Mouse (Mus musculus) G1E (cell line): Measurements from ENCODE around the gene Pdlim5. TPM values are rescaled to one million over a fixed set of nuclear protein-coding genes. Genes with fewer than 3 reads are reported as not detected.
A peak's percentile ranks its signal among the peaks of the same experiment; 100 is the strongest.

ENCODE experiments used
- ATAC-seq: 2 replicates; pipeline ENCODE4 v1.8.0; 2016; ENCODE audit warnings: mild to moderate bottlenecking; ENCODE audit not compliant: insufficient number of reproducible peaks, poor library complexity, low FRiP score, severe bottlenecking; ENCODE audit errors: extremely low read depth
- DNase-seq: peaks from one replicate; pipeline ENCODE4 v3.0.0; 2012; ENCODE audit warnings: low spot score
- H3K27me3 ChIP-seq: 2 replicates; pipeline ENCODE4 v1.6.1; 2012; ENCODE audit warnings: mild to moderate bottlenecking, low read length, inconsistent platforms; ENCODE audit not compliant: insufficient read depth
- H3K36me3 ChIP-seq: replicated peaks from 2 replicates; pipeline ENCODE3; 2012; ENCODE audit warnings: mild to moderate bottlenecking, inconsistent platforms
- H3K4me1 ChIP-seq: 2 replicates; pipeline ENCODE4 v1.6.1; 2012; ENCODE audit warnings: low read depth, low read length, inconsistent platforms, mixed read lengths; ENCODE audit not compliant: insufficient read depth
- H3K4me3 ChIP-seq: 2 replicates; pipeline ENCODE4 v1.5.1; 2012; ENCODE audit warnings: low read depth, mild to moderate bottlenecking, inconsistent platforms, low read length, moderate library complexity, mixed read lengths
- H3K9me3 ChIP-seq: replicated peaks from 2 replicates; pipeline ENCODE4 v1.6.1; 2012; ENCODE audit warnings: inconsistent platforms
- CTCF ChIP-seq: IDR thresholded peaks from 2 replicates; pipeline ENCODE4 v1.5.1; 2012; ENCODE audit warnings: low read depth, low read length, inconsistent platforms, mixed read lengths
- GATA1 ChIP-seq: IDR thresholded peaks from 2 replicates; pipeline ENCODE4 v1.6.1; 2012; ENCODE audit warnings: borderline replicate concordance, low read length, inconsistent platforms, mixed read lengths
- GATA2 ChIP-seq: IDR thresholded peaks from 2 replicates; pipeline ENCODE4 v1.6.1; 2012; ENCODE audit warnings: low read depth, low read length, inconsistent platforms, borderline replicate concordance
- POLR2AphosphoS5 ChIP-seq: IDR thresholded peaks from 2 replicates; pipeline ENCODE4 v1.6.1; 2012; ENCODE audit warnings: low read depth, low read length, inconsistent platforms; ENCODE audit not compliant: insufficient replicate concordance
- TAL1 ChIP-seq: conservative IDR thresholded peaks from 2 replicates; pipeline ENCODE4 v1.6.1; 2012; ENCODE audit warnings: low read depth, low read length, inconsistent platforms, mixed read lengths
- polyA plus RNA-seq: library from polyadenylated mRNA; stranded (reverse); fragments of >175 nt; gene quantifications from 2 replicates; pipeline ENCODE4 v1.2.3, GENCODE M21; 2012
- total RNA-seq, 2 experiments: library from RNA; stranded (forward) in 1 of 2; stranded (reverse) in 1 of 2; fragments of 200-1000 nt in 1 of 2; fragments of >200 nt in 1 of 2; fragmentation: Nextera tagmentation in 1 of 2; gene quantifications; 2 replicates each; pipeline ENCODE4 v1.2.3; 2014 to 2017

Gene Pdlim5
- total and polyA plus RNA-seq, 3 experiments, result 32.5 to 55.7 (median 33.4) TPM

GRCm38 (mm10) chr3:142294616-142295286 is 100.7 kb downstream of the Pdlim5 start:
- no peak overlapping the region for H3K4me3 ChIP-seq
- H3K9me3 ChIP-seq, result no peaks in the 10 kb centered on the region
- ATAC-seq (peak; percentile 81), DNase-seq (no peak)
- peaks cover 14% of the 10 kb centered on the region for H3K36me3 ChIP-seq
- no peaks in the 10 kb centered on the region for H3K4me1 ChIP-seq
- no peak for TF ChIP-seq POLR2AphosphoS5
- TF ChIP-seq GATA2, result no peak
- TF ChIP-seq CTCF, result no peak
- no peak for TF ChIP-seq TAL1
- TF ChIP-seq GATA1, result no peak
- no peaks in the 10 kb centered on the region for H3K27me3 ChIP-seq

- no peak for DNase-seq
- no peak overlapping the region for H3K4me3 ChIP-seq
- H3K36me3 ChIP-seq, result peaks cover 10% of the 10 kb centered on the region
- no peak for ATAC-seq
- no peaks in the 10 kb centered on the region for H3K9me3 ChIP-seq
- H3K4me1 ChIP-seq, result no peaks in the 10 kb centered on the region
- no peaks in the 10 kb centered on the region for H3K27me3 ChIP-seq
- no peak for TF ChIP-seq CTCF
- no peak for TF ChIP-seq POLR2AphosphoS5
- no peak for TF ChIP-seq TAL1
- TF ChIP-seq GATA1, result no peak
These were observed 101.9 kb downstream of the Pdlim5 start for GRCm38 (mm10) chr3:142293561-142293960.

- ATAC-seq (peak; percentile 45; the same call in 1 of the 2 replicates), DNase-seq (no peak)
- TF ChIP-seq TAL1, result no peak
- Histone ChIP-seq H3K9me3 (no peaks in the 10 kb centered on the region), H3K27me3 (no peaks in the 10 kb centered on the region), H3K4me3 (no peak overlapping the region), H3K4me1 (peaks cover 17% of the 10 kb centered on the region), H3K36me3 (peaks cover 20% of the 10 kb centered on the region)
These were observed 112.8 kb downstream of the Pdlim5 start for GRCm38 (mm10) chr3:142282706-142283105.

- ATAC-seq (no peak), DNase-seq (no peak)
- TF ChIP-seq POLR2AphosphoS5, result no peak
- Histone ChIP-seq H3K9me3 (no peaks in the 10 kb centered on the region), H3K36me3 (peaks cover 28% of the 10 kb centered on the region), H3K27me3 (no peaks in the 10 kb centered on the region), H3K4me1 (peaks cover 17% of the 10 kb centered on the region), H3K4me3 (no peak overlapping the region)
These were observed 113.8 kb downstream of the Pdlim5 start for GRCm38 (mm10) chr3:142281656-142282055.

GRCm38 (mm10) chr3:142281093-142281445 is 114.4 kb downstream of the Pdlim5 start:
- H3K4me3 ChIP-seq, result no peak overlapping the region
- DNase-seq (peak; percentile 18), ATAC-seq (peak; percentile 90)
- H3K36me3 ChIP-seq, result peaks cover 32% of the 10 kb centered on the region
- TF ChIP-seq CTCF (no peak), TAL1 (no peak), POLR2AphosphoS5 (no peak), GATA2 (no peak), GATA1 (no peak)
- H3K9me3 ChIP-seq, result no peaks in the 10 kb centered on the region
- H3K4me1 ChIP-seq, result peaks cover 17% of the 10 kb centered on the region
- no peaks in the 10 kb centered on the region for H3K27me3 ChIP-seq

- H3K36me3 ChIP-seq, result peaks cover 36% of the 10 kb centered on the region
- no peaks in the 10 kb centered on the region for H3K27me3 ChIP-seq
- TF ChIP-seq POLR2AphosphoS5 (no peak), CTCF (no peak), GATA2 (no peak)
- H3K4me1 ChIP-seq, result peaks cover 17% of the 10 kb centered on the region
- no peak for DNase-seq
- no peak for ATAC-seq
- no peaks in the 10 kb centered on the region for H3K9me3 ChIP-seq
- no peak overlapping the region for H3K4me3 ChIP-seq
These were observed 115.0 kb downstream of the Pdlim5 start for GRCm38 (mm10) chr3:142280366-142281092.
